Mouse (Mus musculus) C2C12 (cell line): ENCODE results near the gene Jak2.

ENCODE experiments used
- CTCF ChIP-seq: IDR thresholded peaks from one replicate; pipeline ENCODE4 v1.5.1; 2011; ENCODE audit not compliant: control insufficient read depth, insufficient read depth, insufficient read length
- MYOD1 ChIP-seq: IDR thresholded peaks from one replicate; pipeline ENCODE4 v1.6.1; 2011; ENCODE audit warnings: low read depth; ENCODE audit not compliant: control insufficient read depth, insufficient read length

DNA sequence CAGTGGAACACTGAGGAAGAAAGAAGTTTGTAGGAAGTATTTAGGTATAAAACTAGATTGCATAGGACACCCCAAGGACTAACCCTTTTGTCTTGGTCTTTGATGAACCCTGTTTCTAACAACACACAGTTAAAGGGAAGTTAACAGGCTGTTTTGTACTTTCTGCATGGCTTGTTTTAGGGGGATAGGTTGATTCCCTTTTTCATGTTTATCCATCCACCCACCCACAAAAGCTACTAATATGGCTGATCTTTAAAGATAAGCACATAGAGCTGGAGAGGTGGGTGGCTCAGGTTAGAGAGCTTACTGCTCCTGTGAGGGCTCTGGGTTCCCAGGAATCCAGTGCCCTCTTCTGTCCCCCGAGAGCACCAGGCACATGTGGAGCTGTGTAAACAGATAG lies 11.9 kb downstream of the Jak2 start:
- TF ChIP-seq CTCF, result no peak
- TF ChIP-seq MYOD1, result no peak
